8 mouse cellular contexts compared by ENCODE assay signal in genomic region chr6:28932328-28932937, GRCm38 (mm10).
DNase-seq lines count a peak whose midpoint lies in the region; ATAC-seq lines count a peak whose summit lies in the region.

No protein-coding gene starts in this region.

- peak; percentile 71 for ATAC-seq in kidney, embryonic 14.5 days (ENCODE audit: low FRiP score, low TSS enrichment)
- peak; percentile 66; the same call in 1 of the 2 replicates for ATAC-seq in cerebellum, adult (ENCODE audit: insufficient number of reproducible peaks, low FRiP score, low TSS enrichment)
- peak; percentile 72 for ATAC-seq in forebrain, embryonic 12.5 days (ENCODE audit: low FRiP score)
- ATAC-seq in neural tube, embryonic 13.5 days (ENCODE audit: low read depth), result peak; percentile 74

- peak overlapping the region; percentile 22 for H3K4me3 ChIP-seq in kidney, embryonic 14.5 days (ENCODE audit: low read length)
- H3K4me3 ChIP-seq in forebrain, embryonic 12.5 days (replicated peaks), result peak overlapping the region; percentile 14
- H3K4me3 ChIP-seq in neural tube, embryonic 13.5 days, result peak overlapping the region; percentile 27

- H3K4me2 ChIP-seq in kidney, embryonic 14.5 days (replicated peaks; ENCODE audit: low read depth, low read length), result peak overlapping the region; percentile 50
- peak overlapping the region; percentile 51 for H3K4me2 ChIP-seq in forebrain, embryonic 12.5 days
- H3K4me2 ChIP-seq in neural tube, embryonic 13.5 days, result peak overlapping the region; percentile 56

- H3K4me1 ChIP-seq in kidney, embryonic 14.5 days (ENCODE audit: control insufficient read depth, insufficient read depth, low read length), result peaks cover 13% of the 10 kb centered on the region
- H3K4me1 ChIP-seq in forebrain, embryonic 12.5 days, result peaks cover 21% of the 10 kb centered on the region
- peaks cover 21% of the 10 kb centered on the region for H3K4me1 ChIP-seq in neural tube, embryonic 13.5 days (replicated peaks)

- 5% methylated on average over 19 of the region's 19 CpGs for WGBS in kidney, embryonic 14.5 days
- WGBS in forebrain, embryonic 12.5 days, result 4% methylated on average over 19 of the region's 19 CpGs
- 1% methylated on average over 19 of the region's 19 CpGs for WGBS in neural tube, embryonic 13.5 days

- H3K9ac ChIP-seq in kidney, embryonic 14.5 days (ENCODE audit: low read depth, low read length), result no peak overlapping the region
- peak overlapping the region; percentile 36 for H3K9ac ChIP-seq in forebrain, embryonic 12.5 days
- peak overlapping the region; percentile 55 for H3K9ac ChIP-seq in neural tube, embryonic 13.5 days

- H3K9me3 ChIP-seq in kidney, embryonic 14.5 days (ENCODE audit: control insufficient read depth, low read length), result no peaks in the 10 kb centered on the region
- no peaks in the 10 kb centered on the region for H3K9me3 ChIP-seq in forebrain, embryonic 12.5 days
- no peaks in the 10 kb centered on the region for H3K9me3 ChIP-seq in neural tube, embryonic 13.5 days

- no peaks in the 10 kb centered on the region for H3K27me3 ChIP-seq in kidney, embryonic 14.5 days (ENCODE audit: control insufficient read depth, insufficient read depth, low read length)
- H3K27me3 ChIP-seq in forebrain, embryonic 12.5 days, result no peaks in the 10 kb centered on the region
- no peaks in the 10 kb centered on the region for H3K27me3 ChIP-seq in neural tube, embryonic 13.5 days

- no peaks in the 10 kb centered on the region for H3K36me3 ChIP-seq in kidney, embryonic 14.5 days (ENCODE audit: control insufficient read depth, insufficient read depth, low read length)
- H3K36me3 ChIP-seq in forebrain, embryonic 12.5 days (replicated peaks), result no peaks in the 10 kb centered on the region
- H3K36me3 ChIP-seq in neural tube, embryonic 13.5 days, result no peaks in the 10 kb centered on the region

- DNase-seq in kidney, adult 18-20 months, result no peak
- DNase-seq in kidney, postnatal 14 days, result peak; percentile 18
- DNase-seq in B cell, adult 2 months, result no peak
- no peak for DNase-seq in ovary, postnatal 10 days (ENCODE audit: low spot score)

- H3K27ac ChIP-seq in kidney, embryonic 14.5 days (ENCODE audit: low read depth, low read length), result no peak overlapping the region
- H3K27ac ChIP-seq in forebrain, embryonic 12.5 days, result peak overlapping the region; percentile 71
- H3K27ac ChIP-seq in neural tube, embryonic 13.5 days (replicated peaks), result peak overlapping the region; percentile 81
